Mouse (Mus musculus) limb, embryonic 10.5 days (tissue): Measurements from ENCODE around the gene Insm2. TPM values are rescaled to one million over a fixed set of nuclear protein-coding genes. Genes with fewer than 3 reads are reported as not detected.

Source experiments
- DNase-seq: peaks from one replicate; pipeline ENCODE4 v3.0.0-alpha.2; 2017; ENCODE audit warnings: low spot score
- H3K27ac ChIP-seq: fragments of 300-500 bp; sonication (generic); 2 replicates; pipeline ENCODE4 v1.5.1; 2016; ENCODE audit warnings: mild to moderate bottlenecking
- H3K27me3 ChIP-seq: fragments of 300-500 bp; sonication (generic); 2 replicates; pipeline ENCODE4 v1.6.1; 2016; ENCODE audit warnings: low read depth, mild to moderate bottlenecking; ENCODE audit not compliant: poor library complexity, severe bottlenecking
- H3K36me3 ChIP-seq: fragments of 300-500 bp; sonication (generic); 2 replicates; pipeline ENCODE4 v1.6.1; 2016; ENCODE audit warnings: mild to moderate bottlenecking, moderate library complexity
- H3K4me1 ChIP-seq: fragments of 300-500 bp; sonication (generic); 2 replicates; pipeline ENCODE4 v1.6.1; 2016
- H3K4me3 ChIP-seq: fragments of 300-500 bp; sonication (generic); 2 replicates; pipeline ENCODE4 v1.5.1; 2016; ENCODE audit warnings: mild to moderate bottlenecking, moderate library complexity
- H3K9me3 ChIP-seq: fragments of 300-500 bp; sonication (generic); replicated peaks from 2 replicates; pipeline ENCODE4 v1.6.1; 2016; ENCODE audit warnings: mild to moderate bottlenecking
- WGBS: fragments of 180-500 bp; shearing (Covaris S2); methylation state at CpG from one replicate; pipeline ENCODE4 v1.1.7; 2016; 5-methylcytosine and 5-hydroxymethylcytosine counted together
- polyA plus RNA-seq: library from polyadenylated mRNA; unstranded; fragments of >200 nt; fragmentation: Nextera tagmentation; extraction: Ambion mirVana; gene quantifications from 2 replicates; pipeline ENCODE4 v1.2.1, GENCODE M21; 2016

The Insm2 gene
- polyA plus RNA-seq, 1 experiment from 2014 or later: 0.05 TPM

GRCm38 (mm10) chr12:55622615-55623245, 23.5 kb downstream of the Insm2 start:
- no peak for DNase-seq
- H3K36me3 ChIP-seq: no peaks in the 10 kb centered on the region
- no peak overlapping the region for H3K27ac ChIP-seq
- H3K9me3 ChIP-seq: no peaks in the 10 kb centered on the region
- 68% methylated on average over 3 of the region's 3 CpGs for WGBS
- no peaks in the 10 kb centered on the region for H3K27me3 ChIP-seq
- H3K4me1 ChIP-seq: peaks cover 6% of the 10 kb centered on the region; the same call in 1 of the 2 replicates
- H3K4me3 ChIP-seq: no peak overlapping the region

DNA sequence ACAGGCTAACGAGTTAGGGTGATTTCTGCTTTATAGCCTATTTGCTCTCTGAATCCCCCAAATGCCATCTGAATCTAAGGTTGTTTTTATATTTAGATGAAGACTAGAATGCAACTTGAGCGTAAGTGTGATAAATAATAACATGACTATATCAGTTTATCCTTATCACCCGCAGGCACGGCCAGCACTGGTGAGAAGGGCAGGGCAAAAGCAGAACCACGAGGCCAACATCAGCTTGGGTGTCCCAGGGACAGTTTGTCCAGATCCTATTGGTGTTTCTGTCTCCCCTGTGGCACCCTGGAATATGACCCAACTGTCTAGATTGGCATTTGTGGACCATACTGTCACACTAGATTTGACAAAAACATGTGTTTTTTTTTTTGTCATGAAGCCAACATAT, 24.0 kb downstream of the Insm2 start:
- no peaks in the 10 kb centered on the region for H3K27me3 ChIP-seq
- H3K27ac ChIP-seq: no peak overlapping the region
- 87% methylated on average over 5 of the region's 5 CpGs for WGBS
- H3K9me3 ChIP-seq: no peaks in the 10 kb centered on the region
- no peak for DNase-seq
- no peak overlapping the region for H3K4me3 ChIP-seq
- peaks cover 6% of the 10 kb centered on the region; the same call in 1 of the 2 replicates for H3K4me1 ChIP-seq
- no peaks in the 10 kb centered on the region for H3K36me3 ChIP-seq

GRCm38 (mm10) chr12:55626711-55627110, 27.5 kb downstream of the Insm2 start:
- Histone ChIP-seq H3K27ac (no peak overlapping the region), H3K36me3 (no peaks in the 10 kb centered on the region), H3K4me3 (no peak overlapping the region), H3K9me3 (no peaks in the 10 kb centered on the region), H3K27me3 (no peaks in the 10 kb centered on the region), H3K4me1 (peaks cover 4% of the 10 kb centered on the region; the same call in 1 of the 2 replicates)
- no peak for DNase-seq
- 39% methylated on average over 4 of the region's 4 CpGs for WGBS

DNA sequence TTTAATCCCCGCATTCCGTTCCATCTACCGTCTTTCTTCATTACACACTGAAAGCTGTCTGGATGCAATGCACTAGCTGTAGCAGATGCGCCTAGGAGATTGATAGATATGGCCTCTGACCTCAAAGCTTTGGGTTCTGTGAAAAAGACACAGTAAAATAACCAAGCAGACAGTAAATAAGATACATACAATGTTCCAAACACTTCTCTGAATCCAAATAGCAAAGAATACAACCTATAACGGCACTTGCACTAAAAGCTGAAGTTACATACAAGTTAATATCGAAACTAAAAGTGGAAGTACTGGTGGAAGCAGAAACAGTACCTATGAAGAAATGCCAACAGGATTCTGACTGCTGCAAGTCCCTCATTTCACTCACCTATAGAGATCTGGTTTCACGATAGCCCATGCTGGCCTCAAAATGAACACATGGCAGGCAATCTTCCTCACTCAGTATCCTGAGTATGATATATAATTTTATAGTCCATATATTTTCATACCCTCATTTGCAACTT, 48.8 kb downstream of the Insm2 start:
- 92% methylated on average over 7 of the region's 7 CpGs for WGBS
- Histone ChIP-seq H3K27me3 (no peaks in the 10 kb centered on the region), H3K4me3 (no peak overlapping the region), H3K27ac (no peak overlapping the region), H3K4me1 (no peaks in the 10 kb centered on the region), H3K9me3 (no peaks in the 10 kb centered on the region), H3K36me3 (no peaks in the 10 kb centered on the region)
- no peak for DNase-seq

Other genes with a start within 250 kb of the Insm2 start
- 499 and 560 TPM in 2 replicates for gene Psma6, start 215.2 kb upstream of the Insm2 start, polyA plus RNA-seq
- 38.0 and 56.9 TPM in 2 replicates for gene Nfkbia, start 106.8 kb upstream of the Insm2 start, polyA plus RNA-seq
- gene Aldoart2, start 34.2 kb upstream of the Insm2 start, polyA plus RNA-seq: not detected in 2 replicates
- 8.1 and 10.5 TPM in 2 replicates for gene Ralgapa1, start 221.7 kb downstream of the Insm2 start, polyA plus RNA-seq
- 35.6 and 45.9 TPM in 2 replicates for gene Brms1l, start 236.9 kb downstream of the Insm2 start, polyA plus RNA-seq